Mouse (Mus musculus): Measurements from ENCODE around the gene Mef2d.

GRCm38 (mm10) chr3:88210918-88211317 is 68.7 kb downstream of the Mef2d start:
- TF ChIP-seq MAFK (IDR thresholded peaks at IDR 0.05; ENCODE audit: insufficient read depth, low read depth, low read length) (no peak), ZNF384 (IDR thresholded peaks at IDR 0.05; ENCODE audit: low read depth, low read length) (no peak)
